Mouse (Mus musculus): ENCODE measurements around the gene Olfr699. TPM values are rescaled to one million over a fixed set of nuclear protein-coding genes. Genes with fewer than 3 reads are reported as not detected.
A peak's percentile ranks its signal among the peaks of the same experiment; 100 is the strongest.

Gene Olfr699
- total RNA-seq (2014; fragmentation: Nextera tagmentation) = not detected in 2 replicates
- 0.06 and 0.11 TPM in 2 replicates for total RNA-seq (2017)
- polyA plus RNA-seq (2012) = not detected in 2 replicates

DNA sequence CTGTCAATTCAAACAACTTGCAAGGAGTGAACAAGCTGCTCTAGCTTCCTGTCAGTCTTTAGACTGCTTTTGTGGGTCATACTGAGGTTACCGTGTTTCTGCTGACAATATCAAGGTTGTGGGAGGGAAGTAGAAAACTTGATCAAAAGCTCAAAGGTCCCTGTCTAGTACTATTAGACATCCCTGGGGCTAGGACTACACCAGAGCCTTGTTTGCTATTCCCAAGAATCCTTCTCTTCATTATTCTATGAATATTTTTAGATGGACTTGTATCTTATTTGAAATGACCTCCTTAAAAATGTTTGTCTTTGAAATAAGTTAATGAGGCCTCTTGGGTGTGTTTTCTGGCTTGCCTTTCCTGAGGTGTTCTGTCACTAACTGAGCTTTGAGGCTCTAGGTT, at the start of gene Olfr699:
Olfr699 (minus strand) TSS at position 101 of the 400 bp plus-strand sequence.
- no peaks in the 10 kb centered on the region for H3K36me3 ChIP-seq (replicated peaks)
- TF ChIP-seq TAL1 (conservative IDR thresholded peaks at IDR 0.05; ENCODE audit: low read depth, low read length) (no peak), CTCF (IDR thresholded peaks at IDR 0.05; ENCODE audit: low read depth, low read length) (no peak), GATA2 (IDR thresholded peaks at IDR 0.05; ENCODE audit: borderline replicate concordance, low read depth, low read length) (no peak), GATA1 (IDR thresholded peaks at IDR 0.05; ENCODE audit: borderline replicate concordance, low read length) (no peak), POLR2AphosphoS5 (IDR thresholded peaks at IDR 0.05; ENCODE audit: insufficient replicate concordance, low read depth, low read length) (no peak)
- peaks cover 4% of the 10 kb centered on the region; the same call in 1 of the 2 replicates for H3K4me1 ChIP-seq (ENCODE audit: insufficient read depth, low read depth, low read length)
- DNase-seq (ENCODE audit: low spot score) (no peak), ATAC-seq (ENCODE audit: extremely low read depth, insufficient number of reproducible peaks, low FRiP score, poor library complexity, severe bottlenecking) (no peak)
- no peak within 1 kb of the TSS for H3K4me3 ChIP-seq (ENCODE audit: low read depth, low read length)
- H3K9me3 ChIP-seq (replicated peaks) = no peaks in the 10 kb centered on the region; the same call in 1 of the 2 replicates
- H3K27me3 ChIP-seq (ENCODE audit: insufficient read depth, low read length) = no peaks in the 10 kb centered on the region

DNA sequence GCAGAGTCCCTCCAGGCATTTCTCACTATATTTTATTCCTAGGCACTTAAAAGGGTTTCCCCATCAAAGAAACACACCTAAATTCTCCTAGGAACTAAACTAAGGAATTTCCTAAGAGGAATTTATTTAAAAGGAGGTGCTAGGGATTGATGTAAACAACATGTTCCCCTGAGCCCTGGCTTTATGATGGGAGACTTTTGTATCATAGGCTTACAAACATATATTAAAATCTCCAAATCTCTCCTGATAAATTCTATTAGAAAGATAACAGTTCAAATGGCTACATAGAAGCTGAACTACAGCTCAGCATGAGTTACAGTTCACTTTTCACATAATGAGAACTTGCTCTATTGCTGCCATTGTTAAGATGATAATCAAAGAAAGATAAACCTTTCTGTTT, 40.8 kb upstream of the Olfr699 start, which contains the start of gene Olfr702:
Olfr702 (minus strand) TSS at position 101 of the 400 bp plus-strand sequence.
- Histone ChIP-seq H3K27me3 (ENCODE audit: insufficient read depth, low read length) (no peaks in the 10 kb centered on the region), H3K4me3 (ENCODE audit: low read depth, low read length) (no peak within 1 kb of the TSS), H3K36me3 (replicated peaks) (no peaks in the 10 kb centered on the region), H3K9me3 (replicated peaks) (no peaks in the 10 kb centered on the region), H3K4me1 (ENCODE audit: insufficient read depth, low read depth, low read length) (no peaks in the 10 kb centered on the region)
- TF ChIP-seq TAL1 (conservative IDR thresholded peaks at IDR 0.05; ENCODE audit: low read depth, low read length) = no peak
- TF ChIP-seq POLR2AphosphoS5 (IDR thresholded peaks at IDR 0.05; ENCODE audit: insufficient replicate concordance, low read depth, low read length) = no peak
- TF ChIP-seq CTCF (IDR thresholded peaks at IDR 0.05; ENCODE audit: low read depth, low read length) = no peak
- TF ChIP-seq GATA1 (IDR thresholded peaks at IDR 0.05; ENCODE audit: borderline replicate concordance, low read length) = no peak
- TF ChIP-seq GATA2 (IDR thresholded peaks at IDR 0.05; ENCODE audit: borderline replicate concordance, low read depth, low read length) = no peak
- ATAC-seq (ENCODE audit: extremely low read depth, insufficient number of reproducible peaks, low FRiP score, poor library complexity, severe bottlenecking) (no peak), DNase-seq (ENCODE audit: low spot score) (no peak)

DNA sequence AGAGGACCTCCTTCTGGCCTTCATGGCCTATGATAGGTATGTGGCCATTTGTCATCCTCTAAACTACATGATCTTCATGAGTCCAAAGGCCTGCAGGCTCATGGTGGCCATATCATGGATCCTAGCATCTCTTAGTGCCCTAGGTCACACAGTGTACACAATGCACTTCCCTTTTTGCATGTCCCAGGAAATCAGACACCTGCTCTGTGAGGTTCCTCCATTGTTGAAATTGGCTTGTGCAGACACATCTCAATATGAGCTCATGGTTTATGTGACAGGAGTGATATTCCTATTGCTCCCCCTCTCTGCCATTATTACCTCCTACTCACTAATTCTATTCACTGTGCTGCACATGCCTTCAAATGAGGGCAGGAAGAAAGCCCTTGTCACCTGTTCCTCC, 25.4 kb upstream of the Olfr699 start:
- Histone ChIP-seq H3K27me3 (ENCODE audit: insufficient read depth, low read length) (no peaks in the 10 kb centered on the region), H3K36me3 (replicated peaks) (no peaks in the 10 kb centered on the region), H3K9me3 (replicated peaks) (no peaks in the 10 kb centered on the region), H3K4me3 (ENCODE audit: low read depth, low read length) (no peak overlapping the region), H3K4me1 (ENCODE audit: insufficient read depth, low read depth, low read length) (peaks cover 19% of the 10 kb centered on the region)
- no peak for ATAC-seq (ENCODE audit: extremely low read depth, insufficient number of reproducible peaks, low FRiP score, poor library complexity, severe bottlenecking)
- DNase-seq (ENCODE audit: low spot score) = no peak
- TF ChIP-seq CTCF (IDR thresholded peaks at IDR 0.05; ENCODE audit: low read depth, low read length) (no peak), TAL1 (conservative IDR thresholded peaks at IDR 0.05; ENCODE audit: low read depth, low read length) (no peak)

DNA sequence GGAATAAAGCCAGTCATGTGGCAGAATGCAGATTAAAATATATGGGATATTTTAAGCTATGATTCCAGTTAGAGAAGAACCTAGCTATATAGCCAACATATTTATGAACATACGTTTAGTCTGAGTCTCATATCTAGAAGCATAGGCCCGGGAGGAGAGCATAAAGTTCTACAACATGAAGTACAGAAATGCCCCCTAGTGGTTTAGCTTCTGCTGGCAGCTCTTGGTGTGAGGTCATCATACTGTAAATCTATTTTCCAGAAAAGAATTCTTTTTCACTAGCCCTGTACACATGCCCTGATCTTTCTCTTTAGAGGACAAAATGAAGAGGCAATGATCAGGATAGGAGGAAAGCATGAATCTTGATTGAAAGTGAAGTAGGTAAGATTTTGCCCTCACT, 22.8 kb upstream of the Olfr699 start:
- TF ChIP-seq GATA2 (IDR thresholded peaks at IDR 0.05; ENCODE audit: borderline replicate concordance, low read depth, low read length) (no peak), CTCF (IDR thresholded peaks at IDR 0.05; ENCODE audit: low read depth, low read length) (0 out of 2 replicates have a peak, but pooled peaks have one; percentile 27)
- DNase-seq (ENCODE audit: low spot score) = peak; percentile 10

DNA sequence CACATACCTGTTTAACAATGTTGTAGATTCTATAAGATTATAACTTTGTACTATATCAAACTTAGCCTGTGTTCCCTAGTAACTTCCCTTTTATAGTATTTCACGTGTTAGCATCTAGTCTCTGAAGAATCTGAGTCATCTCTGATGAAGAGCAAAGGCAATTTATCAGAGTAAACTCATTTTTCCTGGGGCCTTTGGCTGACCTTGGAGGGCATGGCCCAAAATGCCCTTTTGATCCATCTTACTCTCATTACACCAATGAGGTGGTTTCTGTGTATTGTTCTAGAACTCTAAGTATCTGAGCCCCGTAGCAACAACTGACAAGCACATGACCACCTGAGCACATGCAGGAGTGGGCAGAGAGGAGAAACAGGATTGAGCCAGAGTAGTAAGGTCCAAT, 20.8 kb upstream of the Olfr699 start, which contains the start of gene Olfr701:
Olfr701 (plus strand) TSS at position 301 of the 400 bp plus-strand sequence.
- no peak for ATAC-seq (ENCODE audit: extremely low read depth, insufficient number of reproducible peaks, low FRiP score, poor library complexity, severe bottlenecking)
- H3K36me3 ChIP-seq (replicated peaks) = no peaks in the 10 kb centered on the region
- TF ChIP-seq GATA1 (IDR thresholded peaks at IDR 0.05; ENCODE audit: borderline replicate concordance, low read length) = no peak
- no peak for TF ChIP-seq CTCF (IDR thresholded peaks at IDR 0.05; ENCODE audit: low read depth, low read length)
- TF ChIP-seq GATA2 (IDR thresholded peaks at IDR 0.05; ENCODE audit: borderline replicate concordance, low read depth, low read length) = no peak
- no peak for TF ChIP-seq TAL1 (conservative IDR thresholded peaks at IDR 0.05; ENCODE audit: low read depth, low read length)
- TF ChIP-seq POLR2AphosphoS5 (IDR thresholded peaks at IDR 0.05; ENCODE audit: insufficient replicate concordance, low read depth, low read length) = no peak
- no peaks in the 10 kb centered on the region for H3K27me3 ChIP-seq (ENCODE audit: insufficient read depth, low read length)
- no peaks in the 10 kb centered on the region for H3K9me3 ChIP-seq (replicated peaks)
- H3K4me3 ChIP-seq (ENCODE audit: low read depth, low read length) = no peak within 1 kb of the TSS
- DNase-seq (ENCODE audit: low spot score) = no peak
- H3K4me1 ChIP-seq (ENCODE audit: insufficient read depth, low read depth, low read length) = peaks cover 27% of the 10 kb centered on the region

More for the DNA sequence above, 22.8 kb upstream of the Olfr699 start:
- H3K4me3 ChIP-seq (ENCODE audit: low read depth, low read length) = no peak overlapping the region
- H3K36me3 ChIP-seq (replicated peaks) = no peaks in the 10 kb centered on the region
- peaks cover 20% of the 10 kb centered on the region for H3K4me1 ChIP-seq (ENCODE audit: insufficient read depth, low read depth, low read length)
- H3K27me3 ChIP-seq (ENCODE audit: insufficient read depth, low read length) = no peaks in the 10 kb centered on the region
- peak; percentile 68 for ATAC-seq (ENCODE audit: extremely low read depth, insufficient number of reproducible peaks, low FRiP score, poor library complexity, severe bottlenecking)
- H3K9me3 ChIP-seq (replicated peaks) = no peaks in the 10 kb centered on the region

DNA sequence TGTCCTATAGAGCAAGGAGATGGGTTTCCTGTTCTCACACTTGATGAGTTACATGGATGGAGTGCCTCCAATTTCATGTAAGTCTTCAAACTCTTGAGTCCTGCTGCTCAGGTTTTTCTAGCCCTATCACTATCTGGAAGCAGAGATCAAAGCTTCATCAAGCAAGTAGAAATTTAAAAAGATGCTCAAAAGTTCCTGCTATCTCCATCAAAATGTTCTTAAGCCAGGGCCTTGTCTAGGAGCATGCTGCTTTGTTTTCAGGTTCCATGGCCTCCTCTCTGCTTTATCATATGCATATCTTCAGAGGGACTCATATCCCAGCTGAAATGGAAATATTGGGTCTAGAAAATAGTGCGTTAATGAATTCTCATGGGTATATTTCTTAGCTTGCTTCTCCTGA, 15.7 kb upstream of the Olfr699 start, which contains the start of gene Olfr700:
Olfr700 (minus strand) TSS at position 101 of the 400 bp plus-strand sequence.
- no peak within 1 kb of the TSS for H3K4me3 ChIP-seq (ENCODE audit: low read depth, low read length)
- H3K9me3 ChIP-seq (replicated peaks) = no peaks in the 10 kb centered on the region
- no peaks in the 10 kb centered on the region for H3K27me3 ChIP-seq (ENCODE audit: insufficient read depth, low read length)
- DNase-seq (ENCODE audit: low spot score) = no peak
- H3K4me1 ChIP-seq (ENCODE audit: insufficient read depth, low read depth, low read length) = peaks cover 10% of the 10 kb centered on the region
- no peaks in the 10 kb centered on the region for H3K36me3 ChIP-seq (replicated peaks)
- TF ChIP-seq GATA2 (IDR thresholded peaks at IDR 0.05; ENCODE audit: borderline replicate concordance, low read depth, low read length) (no peak), GATA1 (IDR thresholded peaks at IDR 0.05; ENCODE audit: borderline replicate concordance, low read length) (no peak), TAL1 (conservative IDR thresholded peaks at IDR 0.05; ENCODE audit: low read depth, low read length) (no peak), POLR2AphosphoS5 (IDR thresholded peaks at IDR 0.05; ENCODE audit: insufficient replicate concordance, low read depth, low read length) (no peak), CTCF (IDR thresholded peaks at IDR 0.05; ENCODE audit: low read depth, low read length) (no peak)
- no peak for ATAC-seq (ENCODE audit: extremely low read depth, insufficient number of reproducible peaks, low FRiP score, poor library complexity, severe bottlenecking)
